Mouse (Mus musculus) C2C12 (cell line): Measurements from ENCODE around the gene Cela2a. TPM values are rescaled to one million over a fixed set of nuclear protein-coding genes. Genes with fewer than 3 reads are reported as not detected.

ENCODE experiments used
- H3K27me3 ChIP-seq: one replicate; pipeline ENCODE4 v1.6.1; 2011; ENCODE audit not compliant: control insufficient read depth, insufficient read depth, insufficient read length
- H3K36me3 ChIP-seq: one replicate; pipeline ENCODE4 v1.6.1; 2011; ENCODE audit not compliant: control insufficient read depth, insufficient read depth
- H3K4me3 ChIP-seq: one replicate; pipeline ENCODE4 v1.5.1; 2011; ENCODE audit warnings: mild to moderate bottlenecking, control low read depth; ENCODE audit not compliant: poor library complexity, insufficient read depth, severe bottlenecking
- H3K79me2 ChIP-seq: one replicate; pipeline ENCODE4 v1.6.1; 2011; ENCODE audit not compliant: control insufficient read depth, insufficient read depth
- H3K79me3 ChIP-seq: one replicate; pipeline ENCODE4 v1.6.1; 2011; ENCODE audit warnings: low read depth, control low read depth
- H3ac ChIP-seq: one replicate; pipeline ENCODE3; 2011; ENCODE audit warnings: low read depth; ENCODE audit not compliant: control insufficient read depth, insufficient read length
- CEBPB ChIP-seq: IDR thresholded peaks from one replicate; pipeline ENCODE4 v1.6.1; 2011; ENCODE audit warnings: low read depth, mild to moderate bottlenecking, control low read depth, moderate library complexity
- CTCF ChIP-seq: IDR thresholded peaks from one replicate; pipeline ENCODE4 v1.5.1; 2011; ENCODE audit not compliant: control insufficient read depth, insufficient read depth, insufficient read length
- FOSL1 ChIP-seq: IDR thresholded peaks from one replicate; pipeline ENCODE4 v1.8.0; 2011; ENCODE audit warnings: mild to moderate bottlenecking, low read length; ENCODE audit not compliant: poor library complexity, insufficient read depth, severe bottlenecking
- MAX ChIP-seq: IDR thresholded peaks from one replicate; pipeline ENCODE4 v1.6.1; 2011; ENCODE audit warnings: mild to moderate bottlenecking, control low read depth
- MYOD1 ChIP-seq: IDR thresholded peaks from one replicate; pipeline ENCODE4 v1.6.1; 2011; ENCODE audit warnings: low read depth; ENCODE audit not compliant: control insufficient read depth, insufficient read length
- MYOG ChIP-seq: IDR thresholded peaks from one replicate; pipeline ENCODE4 v1.6.1; 2011; ENCODE audit not compliant: control insufficient read depth, insufficient read length; ENCODE audit errors: extremely low read depth
- USF1 ChIP-seq: IDR thresholded peaks from one replicate; pipeline ENCODE4 v1.6.1; 2011; ENCODE audit warnings: low read depth, mild to moderate bottlenecking, control low read depth, moderate library complexity
- polyA plus RNA-seq: library from polyadenylated mRNA; unstranded; fragments of >200 nt; fragmentation: generic; extraction: Trizol; gene quantifications from one replicate; pipeline ENCODE4 v1.2.1, GENCODE M21; 2012; ENCODE audit warnings: missing spikeins

Gene Cela2a
- polyA plus RNA-seq, 1 experiment = not detected

DNA sequence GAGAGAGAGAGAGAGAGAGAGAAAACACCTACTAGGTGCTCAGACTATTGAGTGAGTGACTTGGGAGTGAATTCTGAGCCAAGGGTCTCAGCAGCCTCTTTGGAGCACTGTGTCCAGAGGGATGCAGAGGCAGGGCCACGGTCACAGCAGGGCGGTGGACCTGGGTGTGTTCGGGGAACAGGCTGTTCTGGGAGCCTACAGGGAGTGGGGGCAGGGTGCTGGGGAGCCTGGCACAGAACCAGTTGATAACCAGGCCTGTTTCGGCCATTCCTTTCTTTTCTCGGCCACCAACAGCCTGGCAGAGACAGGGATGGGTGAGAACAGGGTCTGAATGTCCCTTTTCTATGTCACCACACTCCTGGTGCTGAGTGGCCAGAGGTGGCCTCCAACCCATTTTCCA lies 36.9 kb upstream of the Cela2a start:
- TF ChIP-seq MYOG (no peak), FOSL1 (no peak), CTCF (no peak), MAX (no peak), MYOD1 (no peak), CEBPB (no peak), USF1 (no peak)
- Histone ChIP-seq H3K27me3 (no peaks in the 10 kb centered on the region), H3ac (no peak overlapping the region), H3K79me3 (no peaks in the 10 kb centered on the region), H3K4me3 (no peak overlapping the region), H3K79me2 (no peaks in the 10 kb centered on the region), H3K36me3 (peaks cover 12% of the 10 kb centered on the region)

DNA sequence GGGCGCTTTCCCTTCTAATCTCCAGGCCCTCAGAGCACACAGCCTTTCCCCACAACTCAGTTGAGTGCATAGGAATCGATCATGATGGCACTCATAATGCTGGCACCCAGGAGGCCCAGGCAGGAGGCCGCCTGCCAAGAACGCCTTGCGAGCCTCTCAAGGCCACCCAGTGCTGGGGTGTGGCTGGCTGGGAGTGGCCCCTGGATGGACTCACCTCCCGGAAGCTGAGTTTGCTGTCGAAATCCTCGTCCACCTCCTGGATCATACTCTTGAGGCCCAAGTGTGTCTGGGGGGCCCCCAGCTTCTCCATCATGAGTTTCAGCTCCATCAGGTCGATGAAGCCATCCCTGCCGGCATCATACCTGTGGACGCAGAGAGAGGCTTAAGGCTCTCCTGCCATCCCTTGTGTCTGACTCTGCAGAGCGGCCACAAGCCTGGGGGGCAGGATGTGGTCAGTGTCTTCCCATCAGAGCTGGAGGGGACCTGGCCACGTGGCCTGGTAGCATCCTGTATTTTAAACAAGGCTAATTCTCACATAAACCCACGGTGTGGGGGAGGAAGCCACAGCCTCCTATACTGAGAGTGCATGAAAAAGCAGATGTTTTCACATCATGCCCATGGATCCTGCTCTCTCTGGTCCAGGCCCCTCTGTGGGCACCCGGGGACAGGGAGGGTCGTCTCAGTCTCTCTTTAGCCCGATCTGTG lies 35.8 kb upstream of the Cela2a start:
- no peaks in the 10 kb centered on the region for H3K79me3 ChIP-seq
- no peaks in the 10 kb centered on the region for H3K27me3 ChIP-seq
- no peak overlapping the region for H3ac ChIP-seq
- no peak overlapping the region for H3K4me3 ChIP-seq
- H3K79me2 ChIP-seq = no peaks in the 10 kb centered on the region
- H3K36me3 ChIP-seq = peaks cover 12% of the 10 kb centered on the region
- TF ChIP-seq FOSL1 (no peak), MYOG (no peak), CEBPB (no peak), MYOD1 (no peak), MAX (no peak), USF1 (no peak), CTCF (no peak)

DNA sequence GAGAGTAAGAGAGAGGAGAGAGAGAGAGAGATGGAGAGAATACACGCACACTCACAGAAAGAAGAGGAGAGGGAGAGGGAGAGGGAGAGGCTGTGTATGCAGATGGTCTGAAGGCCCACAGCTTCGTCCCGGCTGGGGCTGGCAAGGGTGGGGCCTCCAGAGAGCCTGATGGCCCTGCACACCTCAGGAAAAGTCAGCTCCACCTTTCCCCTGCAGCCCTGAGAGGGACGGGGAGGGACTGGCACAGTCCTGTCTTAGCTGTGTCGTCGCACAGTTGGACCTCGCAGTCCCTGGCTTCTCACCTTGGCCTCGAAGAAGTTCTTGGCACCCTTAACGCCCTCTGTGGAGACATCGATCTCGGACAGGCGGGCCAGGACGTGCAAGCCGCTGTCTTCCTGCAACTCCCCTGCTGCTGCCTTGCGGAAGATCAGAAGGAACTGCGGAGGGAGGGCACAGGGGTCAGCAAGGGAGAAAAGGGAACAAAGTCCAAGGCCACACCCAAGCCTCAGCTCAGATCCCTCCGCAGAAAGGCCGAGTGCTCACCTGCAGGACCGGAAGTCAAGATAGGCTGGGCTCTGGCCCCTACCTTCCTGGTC lies 34.4 kb upstream of the Cela2a start:
- Histone ChIP-seq H3K79me2 (no peaks in the 10 kb centered on the region), H3K36me3 (peaks cover 8% of the 10 kb centered on the region), H3K27me3 (no peaks in the 10 kb centered on the region), H3K79me3 (no peaks in the 10 kb centered on the region), H3K4me3 (no peak overlapping the region), H3ac (no peak overlapping the region)
- no peak for TF ChIP-seq MYOG
- no peak for TF ChIP-seq MAX
- no peak for TF ChIP-seq USF1
- TF ChIP-seq CEBPB = no peak
- no peak for TF ChIP-seq CTCF
- TF ChIP-seq MYOD1 = no peak
- no peak for TF ChIP-seq FOSL1

DNA sequence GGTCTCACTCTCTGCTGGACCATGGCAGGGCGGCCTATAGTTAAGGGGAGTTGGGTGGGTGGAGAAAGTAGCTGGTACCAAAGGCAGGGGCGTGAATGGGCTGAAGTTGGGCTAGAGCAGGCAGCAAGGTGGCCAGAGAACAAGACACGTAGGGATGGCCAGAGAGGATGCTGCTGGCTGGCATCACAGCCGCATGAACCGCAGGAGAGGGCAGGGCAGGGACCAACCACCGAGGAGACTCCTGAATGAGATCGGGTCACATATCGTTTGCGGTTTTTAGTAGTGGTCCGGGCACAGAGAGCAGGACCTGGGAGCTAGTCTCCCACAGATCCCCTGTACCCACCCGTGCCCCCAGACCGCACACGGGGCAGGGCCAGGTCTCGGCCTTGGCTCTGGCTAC lies 33.4 kb upstream of the Cela2a start:
- Histone ChIP-seq H3K27me3 (no peaks in the 10 kb centered on the region), H3K79me2 (no peaks in the 10 kb centered on the region), H3K4me3 (no peak overlapping the region), H3K79me3 (no peaks in the 10 kb centered on the region), H3K36me3 (peaks cover 7% of the 10 kb centered on the region), H3ac (no peak overlapping the region)
- TF ChIP-seq MYOG (no peak), USF1 (no peak), CEBPB (no peak), MYOD1 (no peak), MAX (no peak), CTCF (no peak), FOSL1 (no peak)

DNA sequence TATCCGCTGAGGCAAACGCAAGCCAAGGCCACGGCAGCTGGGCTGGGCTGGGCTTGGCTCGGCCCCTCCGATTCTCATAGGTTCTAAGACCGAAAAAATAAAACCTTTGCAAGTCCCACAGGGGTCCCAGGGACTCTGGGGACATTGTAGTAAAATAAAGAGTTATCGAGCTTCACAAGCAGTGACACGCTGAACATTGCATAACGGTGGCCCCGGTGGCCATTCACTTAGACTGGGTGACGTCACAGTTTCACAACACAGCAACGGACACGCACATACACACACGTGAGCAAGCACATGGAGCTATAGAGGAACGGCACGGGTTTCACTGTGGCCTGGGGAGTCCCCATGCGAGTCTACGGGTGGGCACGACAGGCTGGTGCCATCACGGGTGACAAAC lies 32.5 kb upstream of the Cela2a start:
- Histone ChIP-seq H3K36me3 (peaks cover 4% of the 10 kb centered on the region), H3K79me3 (no peaks in the 10 kb centered on the region), H3ac (no peak overlapping the region), H3K4me3 (no peak overlapping the region), H3K27me3 (no peaks in the 10 kb centered on the region), H3K79me2 (no peaks in the 10 kb centered on the region)
- TF ChIP-seq MYOG (no peak), CTCF (no peak), FOSL1 (no peak), CEBPB (no peak), MYOD1 (no peak), USF1 (no peak)
